Mouse (Mus musculus) ES-Bruce4 (cell line): ENCODE results near the gene Cracr2a. TPM values are rescaled to one million over a fixed set of nuclear protein-coding genes. Genes with fewer than 3 reads are reported as not detected.

Source experiments
- H3K27ac ChIP-seq: 2 replicates; pipeline ENCODE4 v1.5.1; 2012; ENCODE audit warnings: low read length, inconsistent platforms; ENCODE audit not compliant: insufficient read depth
- H3K27me3 ChIP-seq: 2 replicates; pipeline ENCODE4 v1.6.1; 2012; ENCODE audit warnings: mild to moderate bottlenecking, low read length, inconsistent platforms; ENCODE audit not compliant: control insufficient read depth, poor library complexity, insufficient read depth, severe bottlenecking
- H3K36me3 ChIP-seq: 2 replicates; pipeline ENCODE4 v1.6.1; 2012; ENCODE audit warnings: inconsistent platforms, mild to moderate bottlenecking, low read length, moderate library complexity; ENCODE audit not compliant: control insufficient read depth, poor library complexity, insufficient read depth, severe bottlenecking
- H3K4me1 ChIP-seq: one replicate; pipeline ENCODE4 v1.8.1; 2011; ENCODE audit warnings: low read length; ENCODE audit not compliant: control insufficient read depth, insufficient read depth
- H3K4me3 ChIP-seq: 2 replicates; pipeline ENCODE4 v1.5.1; 2011; ENCODE audit warnings: low read depth, mild to moderate bottlenecking, low read length
- H3K9ac ChIP-seq: 2 replicates; pipeline ENCODE4 v1.6.1; 2012; ENCODE audit warnings: low read depth, mild to moderate bottlenecking, inconsistent platforms; ENCODE audit not compliant: poor library complexity, severe bottlenecking
- H3K9me3 ChIP-seq: replicated peaks from 2 replicates; pipeline ENCODE4 v1.6.1; 2012; ENCODE audit warnings: mild to moderate bottlenecking, low read length, inconsistent platforms; ENCODE audit not compliant: control insufficient read depth, poor library complexity, insufficient read depth, severe bottlenecking
- CTCF ChIP-seq: IDR thresholded peaks from one replicate; pipeline ENCODE4 v1.8.1; 2011; ENCODE audit warnings: low read depth, low read length
- EP300 ChIP-seq: IDR thresholded peaks from 2 replicates; pipeline ENCODE4 v1.6.1; 2011; ENCODE audit warnings: low read depth, low read length; ENCODE audit not compliant: insufficient read depth
- POLR2A ChIP-seq: IDR thresholded peaks from one replicate; pipeline ENCODE4 v1.8.1; 2011; ENCODE audit warnings: low read length; ENCODE audit not compliant: insufficient read depth
- polyA plus RNA-seq: library from polyadenylated mRNA; stranded (reverse); fragments of >200 nt; gene quantifications from 2 replicates; pipeline ENCODE4 v1.2.4, GENCODE M21; 2011; ENCODE audit warnings: low read depth; ENCODE audit not compliant: missing spikeins, insufficient read depth, insufficient read length

Cracr2a gene
- polyA plus RNA-seq, 1 experiment: 0.19 TPM

GRCm38 (mm10) chr6:127552940-127553339, 8.2 kb upstream of the Cracr2a start:
- Histone ChIP-seq H3K4me3 (no peak overlapping the region), H3K36me3 (no peaks in the 10 kb centered on the region), H3K9me3 (no peaks in the 10 kb centered on the region), H3K27ac (no peak overlapping the region), H3K27me3 (no peaks in the 10 kb centered on the region), H3K9ac (no peak overlapping the region), H3K4me1 (no peaks in the 10 kb centered on the region)
- TF ChIP-seq POLR2A (no peak), EP300 (no peak)

DNA sequence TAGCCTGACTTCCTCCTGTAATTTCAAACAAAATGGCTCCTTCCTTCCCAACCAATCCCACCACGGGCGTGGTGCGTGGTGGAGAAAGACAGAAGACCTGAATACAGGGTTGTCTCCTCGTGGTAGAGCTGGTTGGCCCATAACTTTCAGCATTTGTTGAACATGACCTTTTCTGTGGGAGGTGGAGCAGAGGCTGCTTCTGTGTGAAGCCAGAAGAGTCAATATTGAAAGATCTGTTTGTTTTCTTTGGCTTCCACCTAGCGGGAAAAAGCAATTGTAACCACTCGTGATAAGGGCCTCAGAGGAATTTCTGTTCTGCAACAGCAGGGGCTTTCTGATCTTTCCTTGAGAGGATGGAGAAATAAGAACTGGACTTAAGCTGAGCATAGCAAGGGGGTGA, 5.6 kb upstream of the Cracr2a start:
- Histone ChIP-seq H3K36me3 (no peaks in the 10 kb centered on the region), H3K4me3 (no peak overlapping the region), H3K9ac (no peak overlapping the region), H3K9me3 (no peaks in the 10 kb centered on the region), H3K4me1 (no peaks in the 10 kb centered on the region), H3K27ac (no peak overlapping the region), H3K27me3 (no peaks in the 10 kb centered on the region)
- TF ChIP-seq POLR2A (no peak), EP300 (no peak), CTCF (no peak)

GRCm38 (mm10) chr6:127560872-127561230, 287 bp upstream of the Cracr2a start:
- H3K27me3 ChIP-seq: no peaks in the 10 kb centered on the region
- TF ChIP-seq EP300: no peak
- no peak for TF ChIP-seq POLR2A
- no peak for TF ChIP-seq CTCF
- H3K4me3 ChIP-seq: peak overlapping the region; percentile 16; the same call in 1 of the 2 replicates
- no peaks in the 10 kb centered on the region for H3K36me3 ChIP-seq
- H3K9ac ChIP-seq: peak overlapping the region; percentile 10
- no peak overlapping the region for H3K27ac ChIP-seq
- no peaks in the 10 kb centered on the region for H3K4me1 ChIP-seq
- H3K9me3 ChIP-seq: no peaks in the 10 kb centered on the region

DNA sequence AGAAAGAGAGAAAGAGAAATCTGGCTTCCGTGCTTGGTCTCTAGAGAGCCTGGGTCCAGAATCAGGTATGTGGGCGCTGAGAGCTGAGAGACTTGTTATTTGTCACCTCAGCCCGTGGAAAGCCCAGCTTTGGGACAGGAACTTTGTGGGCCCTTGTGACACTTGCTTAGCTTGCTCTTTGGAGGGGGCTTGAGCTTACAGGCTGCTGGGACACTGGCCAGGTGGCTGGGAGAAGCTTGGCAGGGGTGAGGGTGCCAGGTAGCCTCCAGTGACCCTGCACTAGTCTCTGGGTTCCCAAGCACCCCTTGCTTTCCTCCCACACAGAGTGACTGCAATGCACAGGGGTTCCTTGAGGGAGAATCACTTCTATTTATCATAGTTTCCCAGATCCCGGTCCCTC, 2.4 kb downstream of the Cracr2a start:
- H3K27me3 ChIP-seq: no peaks in the 10 kb centered on the region
- H3K27ac ChIP-seq: no peak overlapping the region
- H3K9me3 ChIP-seq: no peaks in the 10 kb centered on the region
- no peak overlapping the region for H3K4me3 ChIP-seq
- no peak for TF ChIP-seq CTCF
- no peak for TF ChIP-seq EP300
- no peak for TF ChIP-seq POLR2A
- no peak overlapping the region for H3K9ac ChIP-seq
- H3K4me1 ChIP-seq: no peaks in the 10 kb centered on the region
- no peaks in the 10 kb centered on the region for H3K36me3 ChIP-seq

- no peaks in the 10 kb centered on the region for H3K9me3 ChIP-seq
- no peak overlapping the region for H3K9ac ChIP-seq
- no peak overlapping the region for H3K27ac ChIP-seq
- no peak overlapping the region for H3K4me3 ChIP-seq
- TF ChIP-seq EP300 (no peak), POLR2A (no peak), CTCF (no peak)
- H3K4me1 ChIP-seq: no peaks in the 10 kb centered on the region
- no peaks in the 10 kb centered on the region for H3K36me3 ChIP-seq
- no peaks in the 10 kb centered on the region for H3K27me3 ChIP-seq
These were observed 5.0 kb downstream of the Cracr2a start for GRCm38 (mm10) chr6:127565951-127566732.

GRCm38 (mm10) chr6:127571849-127572550, 10.9 kb downstream of the Cracr2a start:
- Histone ChIP-seq H3K9ac (no peak overlapping the region), H3K36me3 (no peaks in the 10 kb centered on the region), H3K4me3 (no peak overlapping the region), H3K9me3 (no peaks in the 10 kb centered on the region), H3K4me1 (no peaks in the 10 kb centered on the region), H3K27ac (no peak overlapping the region), H3K27me3 (no peaks in the 10 kb centered on the region)
- no peak for TF ChIP-seq EP300
- TF ChIP-seq POLR2A: no peak
- no peak for TF ChIP-seq CTCF
